Mouse (Mus musculus) heart, embryonic 10.5 days (tissue): ENCODE measurements around the gene Apol7e. TPM values are rescaled to one million over a fixed set of nuclear protein-coding genes. Genes with fewer than 3 reads are reported as not detected.
"Not testable (repeated sequence)": the region's sequence is repeated elsewhere in the genome, so short reads cannot be mapped to it uniquely, and the experiment has no call there.

Experiments used
- DNase-seq: peaks from one replicate; pipeline ENCODE4 v3.0.0-alpha.2; 2017; ENCODE audit warnings: low spot score
- H3K27ac ChIP-seq: fragments of 300-500 bp; sonication (generic); 2 replicates; pipeline ENCODE4 v1.5.1; 2016; ENCODE audit warnings: mild to moderate bottlenecking
- H3K27me3 ChIP-seq: fragments of 300-500 bp; sonication (generic); 2 replicates; pipeline ENCODE4 v1.6.1; 2016; ENCODE audit warnings: mild to moderate bottlenecking; ENCODE audit not compliant: poor library complexity, insufficient read depth, severe bottlenecking
- H3K36me3 ChIP-seq: fragments of 300-500 bp; sonication (generic); 2 replicates; pipeline ENCODE4 v1.6.1; 2016; ENCODE audit warnings: mild to moderate bottlenecking, moderate library complexity
- H3K4me1 ChIP-seq: fragments of 300-500 bp; sonication (generic); 2 replicates; pipeline ENCODE4 v1.6.1; 2016; ENCODE audit warnings: mild to moderate bottlenecking
- H3K4me3 ChIP-seq: fragments of 300-500 bp; sonication (generic); 2 replicates; pipeline ENCODE4 v1.5.1; 2016; ENCODE audit warnings: mild to moderate bottlenecking, moderate library complexity
- H3K9me3 ChIP-seq: fragments of 300-500 bp; sonication (generic); 2 replicates; pipeline ENCODE4 v1.6.1; 2016; ENCODE audit warnings: mild to moderate bottlenecking, moderate library complexity
- WGBS: fragments of 180-500 bp; shearing (Covaris S2); methylation state at CpG from one replicate; pipeline ENCODE4 v1.1.7; 2016; 5-methylcytosine and 5-hydroxymethylcytosine counted together
- polyA plus RNA-seq: library from polyadenylated mRNA; unstranded; fragments of >200 nt; fragmentation: Nextera tagmentation; extraction: Ambion mirVana; gene quantifications from 2 replicates; pipeline ENCODE4 v1.2.1, GENCODE M21; 2016

Gene Apol7e
- polyA plus RNA-seq, 1 experiment from 2014 or later, result not detected

DNA sequence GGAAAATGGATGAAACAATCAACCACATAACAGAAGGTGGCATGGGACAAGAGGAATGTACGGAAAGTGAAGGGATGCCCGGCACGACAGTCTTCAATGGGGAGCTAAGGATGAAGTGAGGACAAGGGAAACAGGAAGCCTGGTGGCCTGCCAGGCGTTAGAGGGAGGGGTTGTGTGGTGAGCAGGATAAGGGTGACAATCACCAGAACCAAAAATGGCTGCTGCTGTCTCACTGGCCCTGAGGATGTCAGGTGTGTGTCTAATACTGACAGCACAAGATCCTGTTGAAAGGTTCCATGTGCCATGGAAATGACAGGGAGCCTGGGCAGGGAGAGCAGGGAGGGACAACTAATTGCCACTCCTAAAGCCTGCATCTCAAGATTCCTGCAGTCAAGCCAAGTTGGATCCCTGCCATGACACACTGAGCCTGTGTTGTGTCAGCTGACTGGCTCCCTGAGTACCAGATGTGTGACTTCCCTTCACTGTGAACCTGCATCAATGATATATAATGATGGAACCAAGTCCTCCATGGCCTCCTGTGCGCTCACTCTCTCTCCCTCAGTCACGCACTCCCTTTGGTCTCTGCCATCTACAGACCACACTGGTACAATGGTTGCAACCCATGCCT, 26.9 kb downstream of the Apol7e start:
- peak; percentile 54 for DNase-seq
- H3K9me3 ChIP-seq, H3K4me1 ChIP-seq, H3K4me3 ChIP-seq, H3K27me3 ChIP-seq, H3K36me3 ChIP-seq, H3K27ac ChIP-seq: not testable (repeated sequence)
- WGBS, result 45% methylated on average over 6 of the region's 6 CpGs

- not testable (repeated sequence) for H3K4me1 ChIP-seq, H3K36me3 ChIP-seq, H3K27me3 ChIP-seq, H3K4me3 ChIP-seq, H3K27ac ChIP-seq, H3K9me3 ChIP-seq
- 9% methylated on average over 3 of the region's 3 CpGs for WGBS
- peak; percentile 63 for DNase-seq
Observed at GRCm38 (mm10) chr15:77727139-77727538, 28.5 kb downstream of the Apol7e start.

DNA sequence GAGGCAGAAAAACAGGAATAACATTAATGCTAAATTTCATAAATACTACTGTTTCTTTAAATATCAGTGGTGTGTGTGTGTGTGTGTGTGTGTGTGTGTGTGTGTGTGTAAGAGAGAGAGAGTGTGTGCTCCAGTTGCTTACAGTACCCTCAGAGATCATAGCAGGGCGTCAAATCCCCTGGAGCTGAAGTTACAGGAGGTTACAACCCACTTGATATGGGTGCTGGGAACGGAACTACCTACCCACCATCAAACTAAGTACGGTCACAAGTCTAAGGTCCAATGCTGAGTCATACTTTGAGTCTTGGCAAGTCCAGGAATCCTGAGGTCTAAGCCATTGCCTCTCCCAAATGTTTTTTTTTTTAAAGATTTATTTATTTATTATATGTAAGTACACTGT, 29.1 kb downstream of the Apol7e start:
- not testable (repeated sequence) for H3K36me3 ChIP-seq, H3K27ac ChIP-seq, H3K9me3 ChIP-seq, H3K4me3 ChIP-seq, H3K4me1 ChIP-seq, H3K27me3 ChIP-seq
- DNase-seq, result peak; percentile 53
- WGBS, result 87% methylated on average over 3 of the region's 3 CpGs

GRCm38 (mm10) chr15:77728739-77729138, 30.1 kb downstream of the Apol7e start, which contains the start of gene Apol9b:
TSS of gene Apol9b (plus strand) at chr15:77729039.
- not testable (repeated sequence) for H3K27ac ChIP-seq, H3K27me3 ChIP-seq, H3K36me3 ChIP-seq, H3K4me3 ChIP-seq, DNase-seq, H3K9me3 ChIP-seq, H3K4me1 ChIP-seq
- 67% methylated on average over 1 of the region's 4 CpGs for WGBS

GRCm38 (mm10) chr15:77731605-77732004, 32.9 kb downstream of the Apol7e start:
- 81% methylated on average over 5 of the region's 5 CpGs for WGBS
- H3K4me3 ChIP-seq, result no peak overlapping the region
- peaks cover 9% of the 10 kb centered on the region; the same call in 1 of the 2 replicates for H3K4me1 ChIP-seq
- no peaks in the 10 kb centered on the region for H3K36me3 ChIP-seq
- peak; percentile 61 for DNase-seq
- no peaks in the 10 kb centered on the region for H3K9me3 ChIP-seq
- peaks cover 5% of the 10 kb centered on the region; the same call in 1 of the 2 replicates for H3K27me3 ChIP-seq
- no peak overlapping the region for H3K27ac ChIP-seq

DNA sequence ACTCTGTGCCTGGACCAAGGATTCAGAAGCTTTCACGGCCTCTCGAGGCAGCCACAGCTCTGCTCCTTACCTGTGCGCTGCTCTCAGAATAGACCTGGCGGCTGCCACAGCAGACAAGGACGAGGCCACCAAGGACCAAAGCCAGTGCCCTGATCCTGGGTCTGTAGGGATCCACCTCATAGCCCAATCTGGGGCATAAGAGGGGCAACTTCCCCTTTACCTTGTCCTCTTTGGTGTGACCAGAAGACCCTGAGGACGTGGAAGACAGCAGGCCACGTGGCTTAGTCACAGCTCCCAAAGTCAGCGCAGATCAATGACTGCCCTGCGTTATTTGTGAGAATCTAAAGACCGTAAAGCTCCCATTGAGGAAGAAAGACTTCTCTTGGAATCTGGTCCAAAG, 34.2 kb downstream of the Apol7e start:
- H3K27ac ChIP-seq, H3K4me3 ChIP-seq, H3K27me3 ChIP-seq, H3K9me3 ChIP-seq, DNase-seq, H3K36me3 ChIP-seq: not testable (repeated sequence)
- 72% methylated on average over 10 of the region's 10 CpGs for WGBS
- H3K4me1 ChIP-seq, result peaks cover 11% of the 10 kb centered on the region; the same call in 1 of the 2 replicates

- H3K9me3 ChIP-seq, H3K4me3 ChIP-seq, H3K36me3 ChIP-seq, H3K27ac ChIP-seq, H3K27me3 ChIP-seq: not testable (repeated sequence)
- DNase-seq, result peak; percentile 62
- 60% methylated on average over 8 of the region's 8 CpGs for WGBS
- H3K4me1 ChIP-seq, result peaks cover 11% of the 10 kb centered on the region; the same call in 1 of the 2 replicates
Observed at GRCm38 (mm10) chr15:77733380-77733779, 34.7 kb downstream of the Apol7e start.

- not testable (repeated sequence) for H3K27me3 ChIP-seq, H3K4me3 ChIP-seq, H3K27ac ChIP-seq, H3K9me3 ChIP-seq, H3K36me3 ChIP-seq
- peak; percentile 61 for DNase-seq
- 42% methylated on average over 4 of the region's 4 CpGs for WGBS
- H3K4me1 ChIP-seq, result peaks cover 11% of the 10 kb centered on the region; the same call in 1 of the 2 replicates
Observed at GRCm38 (mm10) chr15:77733903-77734302, 35.2 kb downstream of the Apol7e start.

DNA sequence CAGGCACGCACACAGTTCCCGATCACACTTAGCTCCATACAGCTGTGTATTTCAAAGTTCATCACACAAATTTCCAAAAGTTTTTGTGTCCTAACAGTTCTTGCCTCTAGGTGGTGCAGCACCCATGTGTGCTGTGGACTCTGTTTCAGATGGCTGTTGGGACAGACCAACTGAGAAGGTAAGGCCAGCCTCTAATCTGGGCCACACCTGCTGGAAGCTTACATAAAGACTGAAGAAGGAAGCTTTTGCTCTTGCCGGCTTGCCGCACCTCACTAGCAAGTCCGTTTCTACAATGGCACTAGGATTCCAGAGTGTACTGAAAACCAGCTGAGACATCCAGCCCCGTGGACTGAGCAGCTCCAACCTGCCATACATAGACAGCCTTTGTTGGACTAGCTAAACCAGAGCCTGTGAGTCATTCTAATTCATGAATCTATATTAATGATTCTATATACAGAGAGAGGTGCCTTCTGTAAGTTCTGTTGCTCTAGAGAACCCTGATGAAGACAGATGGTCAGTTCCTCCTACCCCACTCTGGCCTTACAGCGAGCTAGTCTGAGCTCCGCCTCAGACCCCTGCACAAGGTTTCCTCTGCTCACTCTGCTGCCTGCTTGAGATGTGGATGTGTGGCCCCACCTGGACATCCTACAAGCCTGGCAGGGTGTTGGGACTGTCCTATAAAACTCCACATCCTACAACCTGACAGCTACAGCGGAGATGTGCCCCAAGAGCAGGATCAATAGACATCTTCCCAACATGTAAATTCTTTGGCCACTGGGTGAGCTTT, 42.0 kb downstream of the Apol7e start:
- Histone ChIP-seq H3K27ac (no peak overlapping the region), H3K4me1 (0 out of 2 replicates have a peak, but pooled peaks cover 6% of the 10 kb centered on the region), H3K9me3 (no peaks in the 10 kb centered on the region), H3K27me3 (peaks cover 5% of the 10 kb centered on the region; the same call in 1 of the 2 replicates), H3K4me3 (no peak overlapping the region), H3K36me3 (no peaks in the 10 kb centered on the region)
- peak; percentile 73 for DNase-seq
- WGBS, result 74% methylated on average over 9 of the region's 9 CpGs

DNA sequence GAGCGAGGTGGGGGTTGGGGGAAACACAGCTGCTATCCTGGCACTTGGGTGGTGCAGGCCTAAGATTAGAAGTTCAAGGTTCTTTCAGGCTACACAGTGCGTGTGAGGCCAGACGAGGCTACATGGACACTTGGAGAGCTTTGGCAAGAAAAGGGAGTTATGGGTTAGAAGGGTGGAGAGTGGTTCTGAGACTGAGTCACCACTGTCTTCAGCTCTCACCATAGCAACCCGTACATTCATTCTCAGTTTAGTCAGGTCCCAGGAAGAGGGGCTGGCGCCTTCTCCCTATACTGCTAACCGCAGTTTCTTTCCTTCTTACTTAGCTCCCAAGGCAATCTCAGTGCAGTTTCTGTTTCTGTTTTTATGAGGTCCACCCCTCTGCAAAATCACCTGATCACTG, 42.9 kb downstream of the Apol7e start:
- not testable (repeated sequence) for H3K27ac ChIP-seq, H3K9me3 ChIP-seq, H3K27me3 ChIP-seq, H3K36me3 ChIP-seq, H3K4me3 ChIP-seq, H3K4me1 ChIP-seq
- peak; percentile 58 for DNase-seq
- WGBS, result 78% methylated on average over 6 of the region's 6 CpGs

- Histone ChIP-seq H3K4me3 (no peak overlapping the region), H3K36me3 (no peaks in the 10 kb centered on the region), H3K9me3 (no peaks in the 10 kb centered on the region), H3K27me3 (no peaks in the 10 kb centered on the region; the same call in 1 of the 2 replicates), H3K27ac (no peak overlapping the region), H3K4me1 (peaks cover 4% of the 10 kb centered on the region; the same call in 1 of the 2 replicates)
- WGBS, result 39% methylated on average over 5 of the region's 5 CpGs
- DNase-seq, result no peak
Observed at GRCm38 (mm10) chr15:77744632-77745031, 46.0 kb downstream of the Apol7e start.

- peak; percentile 42 for DNase-seq
- Histone ChIP-seq H3K9me3 (no peaks in the 10 kb centered on the region), H3K27me3 (no peaks in the 10 kb centered on the region; the same call in 1 of the 2 replicates), H3K4me1 (peaks cover 4% of the 10 kb centered on the region; the same call in 1 of the 2 replicates), H3K36me3 (no peaks in the 10 kb centered on the region), H3K4me3 (no peak overlapping the region), H3K27ac (no peak overlapping the region)
Observed at GRCm38 (mm10) chr15:77745081-77745480, 46.4 kb downstream of the Apol7e start.

DNA sequence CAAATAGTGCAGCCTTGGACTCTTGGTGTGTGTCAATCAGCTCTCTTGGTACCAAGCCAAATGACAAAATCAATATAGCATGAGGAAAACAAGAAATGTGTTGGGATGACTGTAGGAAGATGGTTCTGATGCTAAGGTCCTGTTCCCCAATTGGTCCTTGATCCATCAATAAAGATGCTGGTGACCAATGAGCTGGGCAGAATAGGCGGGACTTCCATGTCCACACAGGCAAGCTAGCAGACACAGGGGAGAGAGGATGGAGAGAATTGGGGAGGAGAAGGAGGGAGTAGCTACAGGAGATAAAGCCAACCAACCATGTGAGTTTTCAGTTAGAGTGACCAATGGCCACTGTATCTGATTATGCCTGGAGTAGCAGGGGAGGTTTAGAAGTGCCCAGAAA, 47.7 kb downstream of the Apol7e start:
- no peaks in the 10 kb centered on the region; the same call in 1 of the 2 replicates for H3K27me3 ChIP-seq
- H3K27ac ChIP-seq, result no peak overlapping the region
- no peaks in the 10 kb centered on the region for H3K9me3 ChIP-seq
- WGBS, result 86% methylated on average over 1 of the region's 1 CpGs
- H3K36me3 ChIP-seq, result no peaks in the 10 kb centered on the region
- peaks cover 4% of the 10 kb centered on the region; the same call in 1 of the 2 replicates for H3K4me1 ChIP-seq
- no peak overlapping the region for H3K4me3 ChIP-seq
- DNase-seq, result no peak
